Mouse (Mus musculus): ENCODE results near the gene Ccdc36. TPM values are rescaled to one million over a fixed set of nuclear protein-coding genes. Genes with fewer than 3 reads are reported as not detected.

Ccdc36 gene
- polyA plus RNA-seq (2014; fragmentation: Illumina TruSeq; extraction: RNeasy Lipid Tissue Mini Kit (QIAGEN cat#74804); ENCODE audit: insufficient read depth, low read depth, low replicate concordance), result not detected

DNA sequence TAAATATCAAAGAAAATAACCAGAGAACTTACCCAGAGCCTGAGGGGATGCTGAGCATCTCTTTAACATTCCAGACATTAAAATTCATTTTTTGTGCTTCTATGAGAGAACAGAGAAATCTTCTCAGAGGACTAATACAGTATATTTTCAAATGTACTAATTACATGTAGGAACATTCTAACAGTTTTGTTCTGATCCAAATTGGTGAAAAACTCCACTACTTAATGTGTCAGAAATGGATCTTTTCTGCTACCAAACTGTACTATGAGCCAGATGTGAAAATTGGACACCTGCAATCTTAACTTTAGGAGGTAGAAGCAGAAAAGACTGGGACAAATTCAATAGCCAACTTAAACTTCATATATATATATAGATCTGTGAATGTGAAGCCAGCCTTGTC, at the start of gene Ccdc36:
Ccdc36 (minus strand) TSS at position 101 of the 400 bp plus-strand sequence.

DNA sequence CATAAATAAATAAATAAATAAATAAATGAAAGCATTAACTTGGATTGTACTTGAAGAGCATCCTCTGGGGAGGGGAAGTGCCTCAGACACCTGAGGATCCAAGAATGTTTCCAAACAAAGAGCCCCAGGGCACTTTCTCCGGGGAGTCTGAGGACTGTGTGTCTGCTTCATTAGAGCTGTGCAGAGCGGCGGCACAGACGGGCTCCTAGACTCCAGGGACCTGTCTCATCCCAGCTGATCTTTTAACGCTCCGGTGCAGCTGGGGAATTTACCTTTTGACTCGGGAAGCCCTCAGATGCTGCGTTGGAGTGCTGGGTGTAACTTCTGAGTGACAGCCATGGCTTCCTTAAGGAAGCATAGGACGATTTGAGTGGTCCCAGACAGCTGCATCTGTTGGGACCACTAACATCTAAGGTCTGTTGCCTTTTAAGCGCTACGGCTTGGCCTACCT, 32.9 kb upstream of the Ccdc36 start, which contains the start of gene Klhdc8b:
Klhdc8b (minus strand) TSS at position 401 of the 451 bp plus-strand sequence.

DNA sequence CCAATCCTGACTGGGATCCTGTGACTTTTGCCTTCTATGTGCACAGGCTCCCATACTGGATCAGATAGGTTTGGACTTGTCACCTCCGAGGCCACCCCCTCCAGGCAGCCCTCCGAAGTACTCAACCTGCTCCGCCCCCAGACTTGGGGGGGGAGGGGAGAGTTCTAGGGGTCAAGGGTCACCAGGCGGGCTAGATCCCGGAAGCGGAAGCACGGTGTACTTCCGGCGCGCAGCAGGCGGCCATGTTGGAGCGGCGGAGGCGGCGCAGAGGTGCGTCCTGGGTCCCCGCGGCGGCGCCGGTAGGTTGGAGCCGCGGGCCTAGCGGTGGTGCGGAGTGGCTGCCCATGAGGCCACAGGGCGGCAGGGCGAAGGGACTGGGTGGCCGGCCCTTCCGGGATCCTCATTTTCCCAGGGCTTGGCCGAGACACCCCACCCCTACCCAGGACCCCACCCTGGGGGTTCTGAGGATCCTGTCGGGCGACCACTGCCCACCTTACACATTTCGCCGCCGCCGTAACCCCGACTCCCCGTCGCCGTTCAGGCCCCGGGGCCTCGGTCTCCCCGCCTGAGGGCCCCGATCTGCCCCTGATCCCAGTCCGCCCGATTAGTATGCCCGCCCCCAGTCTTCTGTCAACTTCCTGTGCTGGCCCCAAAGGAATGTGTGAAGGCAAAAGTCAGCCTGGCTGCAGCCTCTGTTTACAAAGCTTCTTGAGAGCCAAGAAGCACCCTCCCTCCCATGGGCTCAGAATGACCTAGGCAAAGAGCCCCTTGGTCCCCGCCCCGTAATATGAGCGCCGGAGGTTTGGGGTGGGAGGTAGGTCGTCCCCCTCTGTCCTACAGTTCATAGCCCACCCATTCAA, 32.3 kb upstream of the Ccdc36 start, which contains the start of gene Ccdc71:
Ccdc71 (plus strand) TSS at position 209 of the 860 bp plus-strand sequence.

DNA sequence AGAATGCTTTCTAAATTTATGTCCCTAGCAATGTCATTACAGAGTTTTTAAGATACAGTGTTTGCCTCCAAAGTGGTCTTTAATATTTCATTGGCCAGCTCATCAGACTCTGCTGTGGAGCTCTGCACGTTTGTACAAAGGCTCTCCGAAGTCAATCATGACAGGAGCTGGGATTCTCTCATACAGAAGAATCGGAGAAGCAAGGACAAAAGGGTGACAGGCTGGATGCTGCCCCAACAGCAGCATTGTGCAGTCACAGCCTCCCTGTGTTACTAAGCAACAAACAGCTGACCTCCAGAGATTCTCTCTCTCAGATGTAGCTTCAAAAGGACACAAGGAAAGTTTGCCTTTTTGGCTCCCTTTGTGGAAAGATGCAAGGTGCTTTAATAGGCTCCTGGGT, 7.9 kb upstream of the Ccdc36 start, which contains the start of gene BC048562:
BC048562 (plus strand) TSS at position 301 of the 400 bp plus-strand sequence.

DNA sequence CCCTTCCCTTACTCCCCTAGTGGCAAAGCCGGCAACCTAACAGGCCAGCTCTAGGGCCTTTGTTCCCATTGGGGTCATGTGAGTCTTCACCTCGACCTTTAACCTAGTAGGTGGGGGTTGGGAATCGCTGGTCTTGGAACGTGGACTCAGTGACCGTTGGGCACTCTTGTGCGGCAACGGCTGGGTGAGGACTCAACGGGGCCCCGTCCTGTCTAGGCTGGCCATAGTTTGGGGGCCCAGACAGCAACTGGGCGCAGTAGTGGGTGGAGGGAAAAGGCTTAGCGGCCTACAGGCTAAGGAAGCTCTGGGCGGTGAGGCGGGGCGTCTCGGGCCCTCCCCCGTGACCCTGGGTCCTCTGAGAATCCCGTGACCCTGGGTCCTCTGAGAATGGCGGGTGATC, 35.6 kb downstream of the Ccdc36 start, which contains the start of gene 1700102P08Rik:
1700102P08Rik (plus strand) TSS at position 130 of the 400 bp plus-strand sequence.

Other genes with a start within 250 kb of the Ccdc36 start
- 0.09 TPM for gene Bsn, start 238.1 kb downstream of the Ccdc36 start, polyA plus RNA-seq (2014; fragmentation: Illumina TruSeq; extraction: RNeasy Lipid Tissue Mini Kit (QIAGEN cat#74804); ENCODE audit: insufficient read depth, low read depth, low replicate concordance)
- 48.3 TPM for gene Dag1, start 164.5 kb downstream of the Ccdc36 start, polyA plus RNA-seq (2014; fragmentation: Illumina TruSeq; extraction: RNeasy Lipid Tissue Mini Kit (QIAGEN cat#74804); ENCODE audit: insufficient read depth, low read depth, low replicate concordance)
- 14.1 TPM for gene Nicn1, start 138.1 kb downstream of the Ccdc36 start, polyA plus RNA-seq (2014; fragmentation: Illumina TruSeq; extraction: RNeasy Lipid Tissue Mini Kit (QIAGEN cat#74804); ENCODE audit: insufficient read depth, low read depth, low replicate concordance)
- 5.4 TPM for gene Amt, start 131.6 kb downstream of the Ccdc36 start, polyA plus RNA-seq (2014; fragmentation: Illumina TruSeq; extraction: RNeasy Lipid Tissue Mini Kit (QIAGEN cat#74804); ENCODE audit: insufficient read depth, low read depth, low replicate concordance)
- gene Rhoa, start 122.4 kb downstream of the Ccdc36 start, polyA plus RNA-seq (2014; fragmentation: Illumina TruSeq; extraction: RNeasy Lipid Tissue Mini Kit (QIAGEN cat#74804); ENCODE audit: insufficient read depth, low read depth, low replicate concordance), result 388 TPM
- gene Tcta, start 122.3 kb downstream of the Ccdc36 start, polyA plus RNA-seq (2014; fragmentation: Illumina TruSeq; extraction: RNeasy Lipid Tissue Mini Kit (QIAGEN cat#74804); ENCODE audit: insufficient read depth, low read depth, low replicate concordance), result 63.8 TPM
- gene Gpx1, start 89.6 kb downstream of the Ccdc36 start, polyA plus RNA-seq (2014; fragmentation: Illumina TruSeq; extraction: RNeasy Lipid Tissue Mini Kit (QIAGEN cat#74804); ENCODE audit: insufficient read depth, low read depth, low replicate concordance), result 781 TPM
- 62.5 TPM for gene Usp4, start 80.6 kb downstream of the Ccdc36 start, polyA plus RNA-seq (2014; fragmentation: Illumina TruSeq; extraction: RNeasy Lipid Tissue Mini Kit (QIAGEN cat#74804); ENCODE audit: insufficient read depth, low read depth, low replicate concordance)
- 0.82 TPM for gene 1700102P08Rik, start 35.7 kb downstream of the Ccdc36 start, polyA plus RNA-seq (2014; fragmentation: Illumina TruSeq; extraction: RNeasy Lipid Tissue Mini Kit (QIAGEN cat#74804); ENCODE audit: insufficient read depth, low read depth, low replicate concordance)
- not detected for gene BC048562, start 8.0 kb upstream of the Ccdc36 start, polyA plus RNA-seq (2014; fragmentation: Illumina TruSeq; extraction: RNeasy Lipid Tissue Mini Kit (QIAGEN cat#74804); ENCODE audit: insufficient read depth, low read depth, low replicate concordance)
- gene Ccdc71, start 32.0 kb upstream of the Ccdc36 start, polyA plus RNA-seq (2014; fragmentation: Illumina TruSeq; extraction: RNeasy Lipid Tissue Mini Kit (QIAGEN cat#74804); ENCODE audit: insufficient read depth, low read depth, low replicate concordance), result 16.2 TPM
- gene Klhdc8b, start 33.1 kb upstream of the Ccdc36 start, polyA plus RNA-seq (2014; fragmentation: Illumina TruSeq; extraction: RNeasy Lipid Tissue Mini Kit (QIAGEN cat#74804); ENCODE audit: insufficient read depth, low read depth, low replicate concordance), result 27.7 TPM
- 37.0 TPM for gene Lamb2, start 51.3 kb upstream of the Ccdc36 start, polyA plus RNA-seq (2014; fragmentation: Illumina TruSeq; extraction: RNeasy Lipid Tissue Mini Kit (QIAGEN cat#74804); ENCODE audit: insufficient read depth, low read depth, low replicate concordance)
- gene Usp19, start 62.1 kb upstream of the Ccdc36 start, polyA plus RNA-seq (2014; fragmentation: Illumina TruSeq; extraction: RNeasy Lipid Tissue Mini Kit (QIAGEN cat#74804); ENCODE audit: insufficient read depth, low read depth, low replicate concordance), result 38.6 TPM
- gene Qars, start 79.2 kb upstream of the Ccdc36 start, polyA plus RNA-seq (2014; fragmentation: Illumina TruSeq; extraction: RNeasy Lipid Tissue Mini Kit (QIAGEN cat#74804); ENCODE audit: insufficient read depth, low read depth, low replicate concordance), result 46.7 TPM
- 27.9 TPM for gene Qrich1, start 88.3 kb upstream of the Ccdc36 start, polyA plus RNA-seq (2014; fragmentation: Illumina TruSeq; extraction: RNeasy Lipid Tissue Mini Kit (QIAGEN cat#74804); ENCODE audit: insufficient read depth, low read depth, low replicate concordance)
- 53.0 TPM for gene Impdh2, start 131.8 kb upstream of the Ccdc36 start, polyA plus RNA-seq (2014; fragmentation: Illumina TruSeq; extraction: RNeasy Lipid Tissue Mini Kit (QIAGEN cat#74804); ENCODE audit: insufficient read depth, low read depth, low replicate concordance)
- gene Ndufaf3, start 138.9 kb upstream of the Ccdc36 start, polyA plus RNA-seq (2014; fragmentation: Illumina TruSeq; extraction: RNeasy Lipid Tissue Mini Kit (QIAGEN cat#74804); ENCODE audit: insufficient read depth, low read depth, low replicate concordance), result 37.0 TPM
- gene Dalrd3, start 141.4 kb upstream of the Ccdc36 start, polyA plus RNA-seq (2014; fragmentation: Illumina TruSeq; extraction: RNeasy Lipid Tissue Mini Kit (QIAGEN cat#74804); ENCODE audit: insufficient read depth, low read depth, low replicate concordance), result 52.3 TPM
- gene Wdr6, start 150.3 kb upstream of the Ccdc36 start, polyA plus RNA-seq (2014; fragmentation: Illumina TruSeq; extraction: RNeasy Lipid Tissue Mini Kit (QIAGEN cat#74804); ENCODE audit: insufficient read depth, low read depth, low replicate concordance), result 23.5 TPM
- gene P4htm, start 169.2 kb upstream of the Ccdc36 start, polyA plus RNA-seq (2014; fragmentation: Illumina TruSeq; extraction: RNeasy Lipid Tissue Mini Kit (QIAGEN cat#74804); ENCODE audit: insufficient read depth, low read depth, low replicate concordance), result 7.7 TPM
- 14.2 TPM for gene Arih2, start 220.9 kb upstream of the Ccdc36 start, polyA plus RNA-seq (2014; fragmentation: Illumina TruSeq; extraction: RNeasy Lipid Tissue Mini Kit (QIAGEN cat#74804); ENCODE audit: insufficient read depth, low read depth, low replicate concordance)
- 33.7 TPM for gene Slc25a20, start 233.6 kb upstream of the Ccdc36 start, polyA plus RNA-seq (2014; fragmentation: Illumina TruSeq; extraction: RNeasy Lipid Tissue Mini Kit (QIAGEN cat#74804); ENCODE audit: insufficient read depth, low read depth, low replicate concordance)

Data from lung, adult 10 weeks (tissue).